Mouse (Mus musculus): ENCODE data around the gene Stt3b. TPM values are rescaled to one million over a fixed set of nuclear protein-coding genes. Genes with fewer than 3 reads are reported as not detected.

Gene Stt3b
- polyA plus RNA-seq, 1 experiment from 2014 or later = 72.0 TPM

DNA sequence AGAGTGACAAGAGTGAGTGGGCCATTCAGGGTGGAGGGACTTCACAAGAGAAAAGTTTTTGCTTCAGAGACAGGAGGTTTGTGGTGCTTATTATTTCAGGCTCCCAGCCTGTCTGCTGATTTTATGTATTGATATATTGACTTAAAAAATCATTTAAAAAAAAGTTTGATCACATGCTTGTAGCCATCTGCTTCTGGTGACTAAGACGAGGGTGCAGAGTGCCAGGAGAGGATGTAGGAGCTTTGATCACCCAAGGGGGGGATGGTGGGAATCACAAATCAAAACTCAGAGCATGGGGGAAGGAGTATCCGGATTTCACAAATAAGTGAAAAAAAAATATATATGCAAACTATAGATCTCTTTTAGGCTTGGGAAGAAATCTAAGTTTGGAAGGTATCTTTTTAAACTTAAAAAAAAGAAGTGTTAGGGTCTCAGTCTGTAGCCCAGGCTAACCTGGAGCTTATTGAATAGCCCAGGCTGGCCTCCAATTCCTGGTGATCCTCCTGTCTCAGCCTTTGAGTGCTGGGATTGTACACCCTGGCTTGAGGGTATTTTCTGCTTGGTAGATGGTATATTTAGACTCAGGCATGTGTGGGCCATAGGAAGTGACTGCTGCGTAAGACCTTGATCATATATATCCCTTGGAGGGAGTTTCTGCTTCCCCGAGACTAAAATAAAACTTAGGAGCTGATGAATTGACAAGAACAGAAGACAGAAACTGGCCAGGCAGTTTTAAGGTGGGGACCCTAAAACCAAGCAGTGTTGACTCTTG is 39.7 kb upstream of the Stt3b start:
- no peaks in the 10 kb centered on the region for H3K27me3 ChIP-seq (ENCODE audit: insufficient read depth, low read length)
- H3K4me1 ChIP-seq (replicated peaks; ENCODE audit: insufficient read depth, low read length) = no peaks in the 10 kb centered on the region
- TF ChIP-seq CTCF (IDR thresholded peaks at IDR 0.05; ENCODE audit: low read depth) = no peak
- ATAC-seq (replicated peaks; ENCODE audit: low FRiP score, low read depth) (no peak), DNase-seq (ENCODE audit: low spot score) (no peak)
- H3K9ac ChIP-seq (ENCODE audit: low read depth, low read length) = no peak overlapping the region
- H3K4me2 ChIP-seq (ENCODE audit: low read length) = no peak overlapping the region
- H3K27ac ChIP-seq = no peak overlapping the region
- H3K9me3 ChIP-seq (replicated peaks; ENCODE audit: low read length) = no peaks in the 10 kb centered on the region
- no peak overlapping the region for H3K4me3 ChIP-seq (replicated peaks; ENCODE audit: low read depth, low read length)
- H3K36me3 ChIP-seq (ENCODE audit: insufficient read depth, low read length) = no peaks in the 10 kb centered on the region
- 67% methylated on average over 4 of the region's 4 CpGs for WGBS

DNA sequence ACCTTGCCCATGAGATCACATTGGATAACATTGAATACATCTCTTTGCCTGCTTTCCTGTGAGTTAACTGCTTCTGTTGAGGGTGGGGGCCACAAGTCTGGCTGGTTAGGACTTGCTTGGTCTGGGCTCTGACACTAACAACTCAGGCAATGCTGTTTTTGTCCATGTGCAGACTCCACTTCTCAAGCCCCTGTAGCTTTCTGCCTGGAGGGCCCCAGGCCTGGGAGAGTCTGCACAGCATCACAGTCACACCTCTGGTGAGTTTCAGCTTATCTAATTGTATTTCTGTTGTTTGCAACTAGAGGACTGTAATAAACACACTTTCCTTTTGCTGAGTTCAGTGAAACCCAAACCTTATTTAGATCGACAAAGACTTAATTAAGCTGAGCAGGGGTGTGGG is 38.9 kb upstream of the Stt3b start:
- H3K9me3 ChIP-seq (replicated peaks; ENCODE audit: low read length) = no peaks in the 10 kb centered on the region
- H3K4me1 ChIP-seq (replicated peaks; ENCODE audit: insufficient read depth, low read length) = no peaks in the 10 kb centered on the region
- TF ChIP-seq CTCF (IDR thresholded peaks at IDR 0.05; ENCODE audit: low read depth) = no peak
- H3K36me3 ChIP-seq (ENCODE audit: insufficient read depth, low read length) = no peaks in the 10 kb centered on the region
- no peaks in the 10 kb centered on the region for H3K27me3 ChIP-seq (ENCODE audit: insufficient read depth, low read length)
- no peak overlapping the region for H3K4me3 ChIP-seq (replicated peaks; ENCODE audit: low read depth, low read length)
- WGBS = 37% methylated on average over 1 of the region's 1 CpGs
- H3K27ac ChIP-seq = no peak overlapping the region
- H3K9ac ChIP-seq (ENCODE audit: low read depth, low read length) = no peak overlapping the region
- DNase-seq (ENCODE audit: low spot score) (no peak), ATAC-seq (replicated peaks; ENCODE audit: low FRiP score, low read depth) (no peak)
- H3K4me2 ChIP-seq (ENCODE audit: low read length) = no peak overlapping the region

DNA sequence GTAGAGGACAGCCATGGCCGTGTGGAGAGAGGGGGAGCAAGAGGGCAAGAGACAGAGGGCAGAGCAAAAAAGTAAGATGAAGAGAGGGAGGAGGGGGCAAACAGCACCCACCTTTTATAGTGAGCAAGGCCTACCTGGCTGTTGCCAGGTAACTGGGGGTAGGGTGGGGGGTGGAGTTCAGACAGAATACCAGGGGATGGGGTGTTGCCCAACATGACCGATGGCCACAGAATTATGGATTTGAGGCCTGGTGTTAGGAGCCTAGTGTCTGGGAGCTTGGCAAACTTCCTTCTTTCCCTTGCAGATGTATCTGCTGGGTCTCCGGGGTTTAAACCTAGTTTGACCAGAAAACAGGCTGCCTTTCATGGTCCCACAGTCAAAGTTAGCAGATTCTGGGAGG is 34.7 kb upstream of the Stt3b start:
- Histone ChIP-seq H3K27me3 (ENCODE audit: insufficient read depth, low read length) (no peaks in the 10 kb centered on the region), H3K9me3 (replicated peaks; ENCODE audit: low read length) (no peaks in the 10 kb centered on the region), H3K4me1 (replicated peaks; ENCODE audit: insufficient read depth, low read length) (no peaks in the 10 kb centered on the region), H3K9ac (ENCODE audit: low read depth, low read length) (no peak overlapping the region), H3K36me3 (ENCODE audit: insufficient read depth, low read length) (no peaks in the 10 kb centered on the region), H3K4me2 (ENCODE audit: low read length) (no peak overlapping the region), H3K4me3 (replicated peaks; ENCODE audit: low read depth, low read length) (no peak overlapping the region), H3K27ac (no peak overlapping the region)
- ATAC-seq (replicated peaks; ENCODE audit: low FRiP score, low read depth) (no peak), DNase-seq (ENCODE audit: low spot score) (no peak)
- TF ChIP-seq CTCF (IDR thresholded peaks at IDR 0.05; ENCODE audit: low read depth) = no peak
- WGBS = 89% methylated on average over 3 of the region's 3 CpGs

DNA sequence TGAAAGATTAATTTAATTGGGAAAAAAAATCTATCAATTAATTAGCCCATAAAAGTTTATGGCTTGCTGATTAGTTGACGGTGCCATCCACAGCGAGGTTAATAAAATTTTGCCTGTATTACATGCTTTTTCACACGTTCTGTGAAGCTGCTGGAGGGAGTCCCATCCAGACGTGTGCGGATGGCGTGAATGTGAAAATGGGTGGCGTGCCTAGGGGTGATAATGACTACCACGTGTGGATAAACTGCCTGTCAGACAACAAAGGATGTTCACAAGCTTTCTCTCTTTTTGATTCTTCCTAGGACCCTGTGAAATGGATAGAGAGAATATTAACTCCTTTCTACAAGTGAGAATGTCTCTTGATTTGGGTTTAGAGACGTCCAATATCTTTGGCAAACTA is 31.4 kb upstream of the Stt3b start:
- ATAC-seq (replicated peaks; ENCODE audit: low FRiP score, low read depth) (no peak), DNase-seq (ENCODE audit: low spot score) (no peak)
- H3K4me1 ChIP-seq (replicated peaks; ENCODE audit: insufficient read depth, low read length) = no peaks in the 10 kb centered on the region
- H3K27me3 ChIP-seq (ENCODE audit: insufficient read depth, low read length) = no peaks in the 10 kb centered on the region
- no peak overlapping the region for H3K9ac ChIP-seq (ENCODE audit: low read depth, low read length)
- no peaks in the 10 kb centered on the region for H3K9me3 ChIP-seq (replicated peaks; ENCODE audit: low read length)
- no peak overlapping the region for H3K4me3 ChIP-seq (replicated peaks; ENCODE audit: low read depth, low read length)
- no peaks in the 10 kb centered on the region for H3K36me3 ChIP-seq (ENCODE audit: insufficient read depth, low read length)
- H3K27ac ChIP-seq = no peak overlapping the region
- H3K4me2 ChIP-seq (ENCODE audit: low read length) = no peak overlapping the region
- 69% methylated on average over 9 of the region's 9 CpGs for WGBS
- TF ChIP-seq CTCF (IDR thresholded peaks at IDR 0.05; ENCODE audit: low read depth) = no peak

DNA sequence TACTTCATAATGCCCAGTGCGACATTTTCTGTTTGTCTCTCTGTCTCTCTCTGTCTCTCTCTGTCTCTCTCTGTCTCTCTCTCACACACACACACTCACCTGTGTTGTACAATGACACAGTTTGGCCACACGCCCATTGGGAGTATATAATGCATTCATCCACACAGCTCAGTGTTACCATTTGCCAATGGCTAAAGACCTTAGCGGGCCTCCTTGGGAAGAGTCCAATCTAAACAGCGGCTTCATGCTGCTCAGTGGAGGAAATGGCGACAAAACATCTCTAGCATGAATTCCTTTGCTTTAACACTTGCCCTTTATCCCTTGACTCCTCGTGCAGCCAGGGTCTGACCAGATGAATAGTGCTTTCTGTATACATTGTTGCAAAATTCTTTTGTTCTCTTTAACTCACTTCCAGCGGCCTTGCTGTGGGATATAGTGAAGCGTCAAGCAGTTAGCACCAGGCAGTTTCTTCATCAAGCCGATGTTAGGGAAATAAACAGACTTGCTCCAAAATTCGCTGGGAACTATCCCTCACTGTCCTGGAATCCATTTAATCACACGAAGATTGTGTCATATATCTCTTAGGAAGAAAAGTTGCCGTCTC is 30.1 kb upstream of the Stt3b start:
- ATAC-seq (replicated peaks; ENCODE audit: low FRiP score, low read depth) = no peak
- Histone ChIP-seq H3K4me3 (replicated peaks; ENCODE audit: low read depth, low read length) (no peak overlapping the region), H3K4me2 (ENCODE audit: low read length) (no peak overlapping the region), H3K27ac (no peak overlapping the region), H3K36me3 (ENCODE audit: insufficient read depth, low read length) (no peaks in the 10 kb centered on the region), H3K9me3 (replicated peaks; ENCODE audit: low read length) (no peaks in the 10 kb centered on the region), H3K4me1 (replicated peaks; ENCODE audit: insufficient read depth, low read length) (no peaks in the 10 kb centered on the region), H3K9ac (ENCODE audit: low read depth, low read length) (no peak overlapping the region), H3K27me3 (ENCODE audit: insufficient read depth, low read length) (no peaks in the 10 kb centered on the region)
- WGBS = 48% methylated on average over 12 of the region's 12 CpGs
- TF ChIP-seq CTCF (IDR thresholded peaks at IDR 0.05; ENCODE audit: low read depth) = no peak
- peak; percentile 72 for DNase-seq (ENCODE audit: low spot score)

DNA sequence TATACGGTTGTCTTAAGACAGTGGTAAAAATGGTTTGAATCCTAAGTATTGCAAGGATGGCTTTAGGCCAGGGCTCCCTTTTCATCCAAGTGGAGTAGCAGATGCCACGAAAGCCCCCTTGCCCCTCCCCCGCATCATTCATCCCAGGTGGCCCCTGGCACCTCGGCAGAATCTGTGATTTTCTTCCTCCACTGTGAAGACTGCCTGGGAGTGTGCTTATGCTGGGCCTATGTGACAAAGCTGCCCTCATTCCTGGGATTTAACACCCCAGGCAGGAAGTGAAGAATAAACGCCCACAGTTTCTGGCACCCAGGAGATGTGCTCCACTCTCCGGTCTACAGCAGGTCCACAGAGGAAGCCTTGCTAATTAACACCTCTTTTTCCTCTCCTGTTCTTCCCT is 28.6 kb upstream of the Stt3b start:
- no peak overlapping the region for H3K9ac ChIP-seq (ENCODE audit: low read depth, low read length)
- ATAC-seq (replicated peaks; ENCODE audit: low FRiP score, low read depth) = no peak
- no peak overlapping the region for H3K4me2 ChIP-seq (ENCODE audit: low read length)
- no peak for DNase-seq (ENCODE audit: low spot score)
- no peaks in the 10 kb centered on the region for H3K9me3 ChIP-seq (replicated peaks; ENCODE audit: low read length)
- no peaks in the 10 kb centered on the region for H3K36me3 ChIP-seq (ENCODE audit: insufficient read depth, low read length)
- no peak for TF ChIP-seq CTCF (IDR thresholded peaks at IDR 0.05; ENCODE audit: low read depth)
- no peaks in the 10 kb centered on the region for H3K27me3 ChIP-seq (ENCODE audit: insufficient read depth, low read length)
- 37% methylated on average over 6 of the region's 6 CpGs for WGBS
- H3K4me3 ChIP-seq (replicated peaks; ENCODE audit: low read depth, low read length) = no peak overlapping the region
- H3K27ac ChIP-seq = no peak overlapping the region
- no peaks in the 10 kb centered on the region for H3K4me1 ChIP-seq (replicated peaks; ENCODE audit: insufficient read depth, low read length)
